Mouse (Mus musculus): ENCODE results near the gene Hist1h3h. TPM values are rescaled to one million over a fixed set of nuclear protein-coding genes. Genes with fewer than 3 reads are reported as not detected.
"Not testable (repeated sequence)": the region's sequence is repeated elsewhere in the genome, so short reads cannot be mapped to it uniquely, and the experiment has no call there.

Hist1h3h gene
- polyA plus RNA-seq, 1 experiment from 2014 or later: 12.9 TPM

DNA sequence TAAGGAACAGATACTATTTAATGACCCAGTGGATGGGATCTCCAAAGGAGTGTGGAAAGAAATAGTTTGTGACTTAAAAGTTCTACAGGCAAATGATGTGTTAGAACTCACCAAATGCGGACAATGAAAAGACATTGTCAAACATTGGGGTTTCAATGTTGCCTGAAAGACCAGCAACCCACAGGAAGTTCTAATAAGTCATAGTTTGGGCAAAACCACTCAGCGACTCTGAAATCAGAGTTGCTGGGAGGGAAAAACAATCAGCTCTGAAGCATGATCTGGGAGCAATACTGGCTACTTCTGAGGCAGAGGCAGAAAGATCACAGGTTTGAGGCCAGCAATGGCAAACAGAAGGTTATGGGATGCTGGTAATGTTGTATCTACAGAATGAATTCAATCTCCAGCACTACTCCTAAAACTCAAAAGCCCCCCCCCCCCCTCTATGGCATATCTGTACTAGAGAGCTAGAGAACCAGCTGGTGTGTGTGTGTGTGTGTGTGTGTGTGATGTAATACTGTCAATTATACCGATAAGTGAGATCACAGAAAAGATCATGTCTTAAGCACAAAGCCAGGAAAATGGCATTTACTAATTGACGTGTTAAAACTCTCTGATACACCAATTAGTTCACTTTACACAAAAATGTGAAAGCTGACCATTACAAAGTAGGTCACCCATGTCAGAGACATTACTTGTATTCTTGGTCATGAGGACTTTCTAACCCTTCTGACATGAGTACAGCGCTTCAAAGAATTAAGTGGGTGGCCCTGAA, 32.1 kb downstream of the Hist1h3h start:
- H3K4me3 ChIP-seq (ENCODE audit: low read depth, low read length): peak overlapping the region; percentile 56
- H3K4me1 ChIP-seq (ENCODE audit: control insufficient read depth, insufficient read depth, low read length): peaks cover 10% of the 10 kb centered on the region; the same call in 1 of the 2 replicates
- ATAC-seq (ENCODE audit: low FRiP score): no peak
- peak overlapping the region; percentile 87 for H3K4me2 ChIP-seq
- DNase-seq (ENCODE audit: low spot score, missing footprints): peak; percentile 96
- H3K36me3 ChIP-seq (ENCODE audit: control insufficient read depth, insufficient read depth, low read length): no peaks in the 10 kb centered on the region
- no peaks in the 10 kb centered on the region for H3K27me3 ChIP-seq (ENCODE audit: control insufficient read depth, insufficient read depth, low read length)
- H3K9ac ChIP-seq (ENCODE audit: low read length): peak overlapping the region; percentile 72
- WGBS: 4% methylated on average over 5 of the region's 5 CpGs
- H3K27ac ChIP-seq (ENCODE audit: low read depth, low read length): peak overlapping the region; percentile 94
- no peaks in the 10 kb centered on the region for H3K9me3 ChIP-seq (ENCODE audit: control insufficient read depth, low read length)

DNA sequence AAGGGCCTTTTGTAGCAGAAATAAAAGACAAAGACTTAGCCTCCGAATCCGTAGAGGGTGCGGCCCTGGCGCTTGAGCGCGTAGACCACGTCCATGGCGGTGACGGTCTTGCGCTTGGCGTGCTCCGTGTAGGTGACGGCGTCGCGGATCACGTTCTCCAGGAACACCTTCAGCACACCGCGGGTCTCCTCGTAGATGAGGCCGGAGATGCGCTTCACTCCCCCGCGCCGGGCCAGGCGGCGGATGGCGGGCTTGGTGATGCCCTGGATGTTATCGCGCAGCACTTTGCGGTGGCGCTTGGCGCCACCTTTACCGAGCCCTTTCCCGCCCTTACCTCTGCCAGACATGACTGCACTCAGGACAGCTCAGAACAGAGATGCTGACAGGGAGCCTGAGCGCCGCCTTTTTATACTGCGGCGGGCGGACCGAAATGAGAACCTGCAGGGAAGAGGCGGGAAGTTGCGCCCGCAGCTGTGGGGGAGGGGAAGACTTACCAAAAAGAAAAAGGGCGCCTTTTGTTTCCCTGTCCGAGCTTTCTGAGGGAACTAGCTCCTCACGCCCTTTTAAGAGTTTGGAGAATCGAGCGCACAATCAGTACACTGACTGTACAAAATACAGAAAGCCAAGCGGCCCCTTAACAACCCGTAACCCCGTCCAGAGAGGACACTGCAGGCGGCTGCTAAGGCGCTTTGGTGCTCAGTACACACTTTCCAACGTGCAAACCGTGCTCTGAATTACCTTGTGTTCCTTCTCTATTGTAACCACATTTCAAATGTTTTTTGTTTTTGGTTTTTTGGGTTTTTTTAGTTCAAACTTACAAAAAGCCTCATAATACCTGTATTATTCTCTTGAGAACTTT, 32.9 kb downstream of the Hist1h3h start, which contains the start of gene Hist1h4k:
Gene Hist1h4k (minus strand): TSS at position 347 of the 859 bp plus-strand sequence.
- H3K4me1 ChIP-seq (ENCODE audit: control insufficient read depth, insufficient read depth, low read length): peaks cover 10% of the 10 kb centered on the region; the same call in 1 of the 2 replicates
- H3K9me3 ChIP-seq (ENCODE audit: control insufficient read depth, low read length); H3K27me3 ChIP-seq (ENCODE audit: control insufficient read depth, insufficient read depth, low read length); H3K36me3 ChIP-seq (ENCODE audit: control insufficient read depth, insufficient read depth, low read length): not testable (repeated sequence)
- H3K4me2 ChIP-seq: peak within 1 kb of the TSS; percentile 87
- H3K9ac ChIP-seq (ENCODE audit: low read length): peak within 1 kb of the TSS; percentile 72
- WGBS: under 1% methylated on average over 39 of the region's 56 CpGs
- ATAC-seq (ENCODE audit: low FRiP score) (peak; percentile 85), DNase-seq (ENCODE audit: low spot score, missing footprints) (peak; percentile 100)
- H3K4me3 ChIP-seq (ENCODE audit: low read depth, low read length): peak within 1 kb of the TSS; percentile 56
- peak within 1 kb of the TSS; percentile 94 for H3K27ac ChIP-seq (ENCODE audit: low read depth, low read length)

DNA sequence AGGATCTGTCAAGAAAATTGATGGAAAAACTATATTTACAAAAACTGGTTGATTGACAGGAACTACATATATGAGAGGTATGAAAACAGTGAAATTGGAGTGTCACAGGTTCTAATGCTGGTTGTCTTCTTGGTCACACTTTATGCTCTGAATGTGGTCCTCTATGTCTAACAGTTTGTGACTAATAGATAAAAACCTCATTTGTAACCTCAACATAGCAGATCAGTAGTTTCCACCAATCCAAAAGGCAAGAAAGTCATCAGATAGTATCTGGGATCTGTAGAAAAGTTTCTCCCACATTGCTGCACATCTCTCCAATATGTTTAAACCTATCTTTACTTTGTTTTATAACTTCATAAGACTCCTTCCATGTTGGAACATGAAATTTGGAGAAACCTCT, 34.0 kb downstream of the Hist1h3h start:
- no peak overlapping the region for H3K4me3 ChIP-seq (ENCODE audit: low read depth, low read length)
- H3K4me1 ChIP-seq (ENCODE audit: control insufficient read depth, insufficient read depth, low read length): peaks cover 10% of the 10 kb centered on the region; the same call in 1 of the 2 replicates
- H3K36me3 ChIP-seq (ENCODE audit: control insufficient read depth, insufficient read depth, low read length): no peaks in the 10 kb centered on the region
- ATAC-seq (ENCODE audit: low FRiP score) (no peak), DNase-seq (ENCODE audit: low spot score, missing footprints) (no peak)
- no peaks in the 10 kb centered on the region for H3K9me3 ChIP-seq (ENCODE audit: control insufficient read depth, low read length)
- peak overlapping the region; percentile 40; the same call in 1 of the 2 replicates for H3K27ac ChIP-seq (ENCODE audit: low read depth, low read length)
- H3K4me2 ChIP-seq: no peak overlapping the region
- H3K27me3 ChIP-seq (ENCODE audit: control insufficient read depth, insufficient read depth, low read length): no peaks in the 10 kb centered on the region
- no peak overlapping the region for H3K9ac ChIP-seq (ENCODE audit: low read length)

DNA sequence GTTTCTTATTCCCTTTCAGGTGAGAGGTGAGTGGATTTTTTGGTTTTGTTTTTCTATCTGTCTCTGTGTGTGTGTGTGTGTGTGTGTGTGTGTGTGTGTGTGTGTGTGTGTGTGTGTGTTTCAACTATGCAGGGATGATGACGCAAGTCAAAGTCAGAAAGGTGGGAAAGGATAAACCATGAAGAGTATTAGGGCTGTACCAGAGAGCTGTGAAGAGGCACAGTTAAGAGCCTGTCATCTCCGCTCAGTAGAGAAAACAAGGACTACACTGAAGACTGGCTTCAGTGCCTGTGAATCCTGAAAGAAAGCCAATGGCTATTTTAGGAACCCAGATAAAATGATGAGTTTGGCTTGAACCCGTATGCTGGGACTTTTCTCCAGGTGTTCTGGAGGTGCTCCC, 34.4 kb downstream of the Hist1h3h start:
- DNase-seq (ENCODE audit: low spot score, missing footprints) (no peak), ATAC-seq (ENCODE audit: low FRiP score) (no peak)
- H3K4me2 ChIP-seq: no peak overlapping the region
- H3K4me3 ChIP-seq (ENCODE audit: low read depth, low read length): no peak overlapping the region
- no peaks in the 10 kb centered on the region for H3K9me3 ChIP-seq (ENCODE audit: control insufficient read depth, low read length)
- peaks cover 10% of the 10 kb centered on the region; the same call in 1 of the 2 replicates for H3K4me1 ChIP-seq (ENCODE audit: control insufficient read depth, insufficient read depth, low read length)
- no peak overlapping the region for H3K9ac ChIP-seq (ENCODE audit: low read length)
- no peaks in the 10 kb centered on the region for H3K27me3 ChIP-seq (ENCODE audit: control insufficient read depth, insufficient read depth, low read length)
- H3K27ac ChIP-seq (ENCODE audit: low read depth, low read length): peak overlapping the region; percentile 91
- H3K36me3 ChIP-seq (ENCODE audit: control insufficient read depth, insufficient read depth, low read length): no peaks in the 10 kb centered on the region
- 77% methylated on average over 3 of the region's 3 CpGs for WGBS

DNA sequence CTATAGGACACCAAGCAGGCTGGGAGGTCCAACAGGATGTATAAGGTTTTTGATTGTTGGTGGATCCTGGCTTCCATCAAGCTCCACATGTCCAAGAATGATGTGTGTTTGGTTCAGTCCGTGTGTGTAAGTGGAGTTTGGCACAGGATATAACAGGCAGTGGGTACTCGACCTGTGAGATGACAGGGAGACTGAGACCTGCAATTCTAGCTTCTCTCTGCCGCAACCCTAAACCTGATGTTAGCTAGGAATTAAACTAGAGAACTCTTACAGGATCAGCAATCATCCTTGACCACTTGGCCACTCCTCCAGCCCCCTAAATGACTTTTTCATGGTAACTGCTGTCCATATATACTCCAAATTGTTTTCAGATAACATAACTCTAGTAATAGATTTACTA, 34.9 kb downstream of the Hist1h3h start:
- H3K9ac ChIP-seq (ENCODE audit: low read length): peak overlapping the region; percentile 72; the same call in 1 of the 2 replicates
- H3K27ac ChIP-seq (ENCODE audit: low read depth, low read length): peak overlapping the region; percentile 91
- DNase-seq (ENCODE audit: low spot score, missing footprints): peak; percentile 89
- no peaks in the 10 kb centered on the region for H3K27me3 ChIP-seq (ENCODE audit: control insufficient read depth, insufficient read depth, low read length)
- H3K4me1 ChIP-seq (ENCODE audit: control insufficient read depth, insufficient read depth, low read length): peaks cover 10% of the 10 kb centered on the region; the same call in 1 of the 2 replicates
- no peak for ATAC-seq (ENCODE audit: low FRiP score)
- H3K4me2 ChIP-seq: peak overlapping the region; percentile 61
- no peaks in the 10 kb centered on the region for H3K9me3 ChIP-seq (ENCODE audit: control insufficient read depth, low read length)
- no peak overlapping the region for H3K4me3 ChIP-seq (ENCODE audit: low read depth, low read length)
- H3K36me3 ChIP-seq (ENCODE audit: control insufficient read depth, insufficient read depth, low read length): no peaks in the 10 kb centered on the region
- WGBS: 42% methylated on average over 3 of the region's 3 CpGs

DNA sequence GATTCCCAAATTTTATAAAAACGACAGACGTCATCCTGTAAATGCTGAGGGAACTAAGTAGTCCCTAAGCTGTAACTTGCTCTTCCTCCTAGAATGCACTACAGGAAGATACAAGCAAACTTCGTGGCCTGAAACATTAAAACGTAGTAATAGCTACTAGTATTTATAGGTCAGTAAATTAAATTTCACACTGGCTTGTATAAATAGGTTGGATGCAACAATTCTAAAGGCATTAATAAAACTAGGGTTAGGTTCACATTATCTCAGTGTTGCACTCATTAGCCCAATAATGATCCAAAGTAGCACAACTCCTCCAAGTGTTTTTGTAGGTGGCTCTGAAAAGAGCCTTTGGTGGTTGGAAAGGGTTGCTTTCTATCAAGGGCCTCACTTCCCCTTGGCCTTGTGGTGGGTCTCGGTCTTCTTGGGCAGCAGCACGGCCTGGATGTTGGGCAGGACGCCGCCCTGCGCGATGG, 35.6 kb downstream of the Hist1h3h start:
- Histone ChIP-seq H3K4me1 (ENCODE audit: control insufficient read depth, insufficient read depth, low read length) (peaks cover 10% of the 10 kb centered on the region; the same call in 1 of the 2 replicates), H3K36me3 (ENCODE audit: control insufficient read depth, insufficient read depth, low read length) (no peaks in the 10 kb centered on the region), H3K9me3 (ENCODE audit: control insufficient read depth, low read length) (no peaks in the 10 kb centered on the region), H3K27me3 (ENCODE audit: control insufficient read depth, insufficient read depth, low read length) (no peaks in the 10 kb centered on the region), H3K4me2 (peak overlapping the region; percentile 61), H3K4me3 (ENCODE audit: low read depth, low read length) (peak overlapping the region; percentile 34), H3K9ac (ENCODE audit: low read length) (peak overlapping the region; percentile 72), H3K27ac (ENCODE audit: low read depth, low read length) (peak overlapping the region; percentile 91)
- no peak for ATAC-seq (ENCODE audit: low FRiP score)
- DNase-seq (ENCODE audit: low spot score, missing footprints): peak; percentile 93
- WGBS: 2% methylated on average over 10 of the region's 10 CpGs

DNA sequence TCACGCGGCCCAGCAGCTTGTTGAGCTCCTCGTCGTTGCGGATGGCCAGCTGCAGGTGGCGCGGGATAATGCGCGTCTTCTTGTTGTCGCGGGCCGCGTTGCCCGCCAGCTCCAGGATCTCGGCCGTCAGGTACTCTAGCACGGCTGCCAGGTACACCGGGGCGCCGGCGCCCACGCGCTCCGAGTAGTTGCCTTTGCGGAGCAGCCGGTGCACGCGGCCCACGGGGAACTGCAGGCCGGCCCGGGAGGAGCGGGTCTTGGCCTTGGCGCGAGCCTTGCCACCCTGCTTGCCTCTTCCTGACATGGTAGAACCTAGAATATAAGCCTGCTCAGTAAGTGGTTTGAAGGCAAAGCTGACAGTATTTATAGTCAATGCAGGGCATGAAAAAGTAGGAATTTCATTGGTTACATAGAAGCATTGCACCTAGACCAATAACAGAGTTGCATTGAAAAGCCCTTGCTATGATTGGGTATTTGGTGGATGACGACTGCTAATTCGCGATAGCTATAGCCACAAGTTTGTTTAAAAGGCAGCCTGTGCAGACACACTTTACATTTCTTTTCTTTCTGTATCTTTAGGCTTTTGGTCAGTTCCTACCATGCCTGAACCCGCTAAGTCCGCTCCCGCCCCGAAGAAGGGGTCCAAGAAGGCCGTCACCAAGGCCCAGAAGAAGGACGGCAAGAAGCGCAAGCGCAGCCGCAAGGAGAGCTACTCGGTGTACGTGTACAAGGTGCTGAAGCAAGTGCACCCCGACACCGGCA, 36.2 kb downstream of the Hist1h3h start, which contains the start of the genes Hist1h2ak and Hist1h2bn:
Gene Hist1h2ak (minus strand): TSS at position 304 of the 762 bp plus-strand sequence.
Gene Hist1h2bn (plus strand): TSS at position 600 of the 762 bp plus-strand sequence.
- under 1% methylated on average over 35 of the region's 50 CpGs for WGBS
- H3K9me3 ChIP-seq (ENCODE audit: control insufficient read depth, low read length); H3K36me3 ChIP-seq (ENCODE audit: control insufficient read depth, insufficient read depth, low read length); H3K27me3 ChIP-seq (ENCODE audit: control insufficient read depth, insufficient read depth, low read length): not testable (repeated sequence)
- Histone ChIP-seq H3K4me1 (ENCODE audit: control insufficient read depth, insufficient read depth, low read length) (peaks cover 10% of the 10 kb centered on the region; the same call in 1 of the 2 replicates), H3K4me2 (peak within 1 kb of the TSS; percentile 62), H3K9ac (ENCODE audit: low read length) (peak within 1 kb of the TSS; percentile 72), H3K4me3 (ENCODE audit: low read depth, low read length) (peak within 1 kb of the TSS; percentile 44), H3K27ac (ENCODE audit: low read depth, low read length) (peak within 1 kb of the TSS; percentile 91)
- peak; percentile 92 for ATAC-seq (ENCODE audit: low FRiP score)
- peak; percentile 96 for DNase-seq (ENCODE audit: low spot score, missing footprints)

DNA sequence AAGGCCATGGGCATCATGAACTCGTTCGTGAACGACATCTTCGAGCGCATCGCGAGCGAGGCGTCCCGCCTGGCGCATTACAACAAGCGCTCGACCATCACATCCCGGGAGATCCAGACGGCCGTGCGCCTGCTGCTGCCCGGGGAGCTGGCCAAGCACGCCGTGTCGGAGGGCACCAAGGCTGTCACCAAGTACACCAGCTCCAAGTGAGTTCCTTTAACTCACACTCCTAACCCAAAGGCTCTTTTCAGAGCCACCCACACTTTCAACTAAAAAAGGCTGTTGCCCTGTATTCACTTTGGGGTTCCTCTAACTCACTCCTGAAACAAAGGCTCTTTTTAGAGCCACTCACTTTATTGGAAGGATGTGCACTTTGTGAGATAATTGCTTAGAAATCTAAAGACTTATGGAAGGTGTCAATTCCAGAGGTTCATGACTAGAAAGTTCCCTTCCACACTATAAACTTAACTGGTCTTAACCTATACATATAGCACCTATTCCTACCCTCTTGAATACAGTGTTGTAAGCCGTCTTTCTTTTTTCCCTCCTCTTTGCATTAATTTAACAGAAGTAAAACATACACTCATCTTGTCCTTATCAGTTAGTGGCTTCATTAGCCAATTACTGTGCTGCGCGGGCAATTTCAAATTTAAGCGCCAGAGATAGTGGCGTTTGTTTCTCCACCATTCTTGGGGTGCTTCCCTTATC, 37.0 kb downstream of the Hist1h3h start:
- not testable (repeated sequence) for H3K4me1 ChIP-seq (ENCODE audit: control insufficient read depth, insufficient read depth, low read length); H3K36me3 ChIP-seq (ENCODE audit: control insufficient read depth, insufficient read depth, low read length); H3K9me3 ChIP-seq (ENCODE audit: control insufficient read depth, low read length); ATAC-seq (ENCODE audit: low FRiP score); H3K27me3 ChIP-seq (ENCODE audit: control insufficient read depth, insufficient read depth, low read length)
- Histone ChIP-seq H3K9ac (ENCODE audit: low read length) (peak overlapping the region; percentile 69), H3K4me2 (peak overlapping the region; percentile 62), H3K4me3 (ENCODE audit: low read depth, low read length) (peak overlapping the region; percentile 44), H3K27ac (ENCODE audit: low read depth, low read length) (peak overlapping the region; percentile 91)
- WGBS: 1% methylated on average over 15 of the region's 26 CpGs
- DNase-seq (ENCODE audit: low spot score, missing footprints): peak; percentile 92

Measured in midbrain, embryonic 11.5 days (tissue).